Mouse (Mus musculus) adrenal gland, postnatal 4 days (tissue): ENCODE data around the gene Atoh8. TPM values are rescaled to one million over a fixed set of nuclear protein-coding genes. Genes with fewer than 3 reads are reported as not detected.

Experiments used
- DNase-seq, 2 experiments: peaks; one replicate each; pipeline ENCODE4 v3.0.0; 2021 to 2022; ENCODE audit warnings: low spot score in 2 of 2, mixed read lengths in 2 of 2
- total RNA-seq, 2 experiments: library from RNA; stranded (reverse); gene quantifications; 2 replicates each; pipeline ENCODE4 v1.2.3; 2021

The Atoh8 gene
- total RNA-seq, 2 experiments from 2014 or later = 3.8 to 4.1 TPM

DNA sequence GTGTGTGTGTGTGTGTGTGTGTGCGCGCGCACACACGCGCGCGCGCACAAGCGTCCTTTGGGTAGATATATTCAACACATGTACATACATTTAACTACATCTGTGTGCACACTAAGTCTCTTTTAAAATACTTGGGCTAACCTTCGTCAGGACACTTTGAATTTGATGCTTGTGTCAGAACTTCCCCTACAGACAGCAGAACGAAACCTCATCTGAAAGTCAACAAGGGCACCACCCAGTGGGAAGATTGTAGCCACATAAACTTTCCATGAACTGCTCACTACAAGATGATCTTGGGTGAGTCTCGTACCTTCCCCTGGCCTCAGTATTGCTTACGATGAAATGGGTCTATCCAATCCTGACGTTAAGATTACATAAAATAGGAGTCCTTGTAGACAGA, 3.0 kb downstream of the Atoh8 start:
- DNase-seq = no peak

DNA sequence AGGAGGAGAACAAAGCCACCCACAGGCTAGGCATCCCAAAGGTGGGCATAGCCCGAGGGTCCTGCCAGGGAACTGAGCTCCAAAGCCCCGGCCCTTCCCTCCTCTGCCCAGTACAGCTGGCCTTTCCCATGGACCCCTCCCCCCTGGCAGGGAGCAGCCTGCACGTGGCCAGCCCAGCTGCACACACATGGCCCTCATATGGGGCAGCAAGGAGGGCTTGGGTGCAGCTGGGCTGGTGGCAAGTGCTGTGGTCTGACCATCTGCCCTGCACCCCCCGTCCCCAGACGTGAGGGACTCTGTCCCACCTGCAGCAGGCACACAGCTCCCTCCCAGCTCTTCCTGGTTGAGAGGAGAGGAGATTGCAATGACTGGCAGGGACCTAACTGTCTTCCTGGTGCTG, 4.5 kb downstream of the Atoh8 start:
- no peak for DNase-seq

DNA sequence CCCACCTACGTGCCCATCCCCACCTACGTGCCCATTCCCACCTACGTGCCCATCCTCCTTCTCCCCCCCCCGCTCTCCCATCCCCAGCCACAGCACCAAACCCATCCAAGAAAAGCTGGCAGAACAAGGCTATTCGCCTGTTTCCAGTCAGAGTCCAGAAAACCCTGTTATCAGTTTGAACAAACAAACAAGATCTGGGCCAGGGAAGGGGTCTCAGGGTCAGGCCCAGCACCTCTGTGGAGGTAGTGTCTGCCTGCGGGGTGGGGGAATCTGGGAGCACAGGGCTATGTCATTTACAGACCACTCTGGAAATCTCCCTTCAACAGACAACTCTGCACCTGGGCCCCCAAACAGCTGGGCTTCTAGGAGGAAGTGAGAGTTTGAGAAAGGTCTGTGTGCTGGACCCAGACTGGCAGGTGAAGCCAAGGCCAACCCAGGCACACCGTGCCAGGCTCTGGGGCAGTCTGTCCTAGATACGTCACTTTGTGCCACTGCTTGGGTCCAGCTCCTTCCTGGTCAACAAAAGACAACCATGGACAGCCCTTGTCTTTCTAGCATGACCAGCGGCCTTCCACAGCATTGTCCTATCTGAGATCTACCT, 7.6 kb downstream of the Atoh8 start:
- DNase-seq = no peak

DNA sequence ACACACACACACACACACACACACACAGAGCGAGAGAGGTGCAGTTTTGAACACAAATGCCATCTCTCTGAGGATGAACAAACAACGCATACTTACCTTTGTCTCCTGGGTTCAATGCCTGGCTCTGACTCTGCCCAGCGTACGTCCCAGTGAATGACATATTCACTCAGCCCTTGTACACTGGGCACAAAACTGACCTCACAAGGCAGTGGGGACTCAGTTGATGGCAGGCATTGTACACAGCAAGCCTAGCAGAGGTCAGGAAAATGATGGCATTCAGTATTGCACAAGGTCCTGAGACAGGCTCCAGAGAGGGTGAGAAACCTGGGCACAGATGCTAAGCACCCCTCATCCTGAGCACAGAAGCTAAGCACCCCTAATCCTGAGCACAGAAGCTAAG, 8.4 kb downstream of the Atoh8 start:
- no peak for DNase-seq

DNA sequence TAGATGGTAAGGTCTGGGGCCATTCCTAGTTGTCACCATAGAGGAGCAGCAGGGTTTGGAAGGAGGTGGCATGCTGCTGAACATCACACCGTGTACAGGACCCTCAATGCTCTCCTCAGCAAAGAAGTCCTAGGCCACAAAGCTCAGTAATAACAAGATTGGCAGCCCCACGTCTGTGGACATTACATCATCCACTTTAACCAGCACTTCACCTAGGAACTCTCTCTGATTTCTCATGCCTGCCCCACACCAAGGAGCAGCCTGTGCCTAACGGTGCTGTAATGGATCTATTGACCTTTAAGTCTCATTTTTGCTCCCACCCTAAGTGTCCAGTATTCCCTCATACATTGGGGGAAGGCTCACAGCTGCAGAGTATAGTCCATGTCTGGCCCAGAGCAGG, 9.7 kb downstream of the Atoh8 start:
- no peak for DNase-seq

DNA sequence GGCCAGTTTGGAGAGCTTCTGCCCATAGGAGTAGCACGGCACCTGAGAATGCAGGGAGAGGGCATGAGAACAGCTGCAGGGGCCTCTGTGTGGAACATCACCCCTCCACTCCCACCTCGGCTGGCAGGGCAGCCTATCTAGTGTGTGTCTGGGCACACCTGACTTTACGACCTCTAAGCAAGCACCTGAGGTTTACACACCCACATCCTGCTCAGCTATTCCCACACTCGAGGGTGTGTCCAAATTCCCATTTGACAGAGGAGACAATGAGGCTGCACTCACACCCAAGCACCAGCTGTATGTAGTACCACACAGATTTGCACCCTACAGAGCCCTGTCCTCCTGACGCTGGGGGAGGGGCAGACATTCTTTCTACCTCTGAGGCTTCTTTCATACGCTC, 11.5 kb downstream of the Atoh8 start:
- DNase-seq = no peak

DNA sequence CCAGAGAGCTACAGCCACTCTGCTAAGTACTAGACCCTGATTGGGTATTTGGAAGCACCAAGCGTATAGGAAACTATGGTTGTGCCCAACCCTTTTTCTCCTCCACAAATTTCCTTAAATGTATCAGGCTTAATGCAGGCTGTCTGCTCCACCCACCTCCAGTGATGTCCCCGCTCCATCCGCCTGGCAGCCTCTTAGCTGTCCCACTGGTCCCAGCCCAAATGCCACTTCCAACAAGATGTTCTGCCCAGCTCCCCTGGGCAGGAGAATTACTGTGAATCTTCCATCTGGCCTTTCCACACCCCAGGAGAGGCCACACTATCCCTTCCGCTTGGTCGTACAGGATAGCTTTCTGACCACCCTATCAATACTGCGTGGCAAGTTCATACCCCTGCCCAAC, 12.5 kb downstream of the Atoh8 start:
- DNase-seq = no peak

DNA sequence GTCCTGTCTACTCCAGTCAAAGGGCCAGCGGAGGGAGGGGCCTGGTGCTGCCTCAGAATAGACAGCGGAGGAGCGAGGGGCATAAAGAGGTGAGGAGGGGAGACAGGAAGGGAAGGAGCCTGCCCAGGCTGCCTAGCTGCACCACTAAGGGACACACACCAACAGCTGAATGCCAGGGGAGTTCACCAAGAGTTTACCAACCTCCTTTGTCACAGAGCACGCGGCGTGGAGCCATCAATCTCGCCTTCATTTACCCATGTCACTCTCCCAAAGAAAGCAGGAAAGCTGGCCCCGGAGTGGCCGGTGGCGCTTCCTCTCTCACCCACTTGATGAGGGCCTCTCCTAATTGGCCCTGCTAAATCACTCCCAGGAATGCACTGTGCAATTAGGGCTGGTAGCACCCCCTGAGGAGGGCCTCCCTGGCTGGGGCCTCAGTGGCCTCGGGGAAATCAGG, 13.1 kb downstream of the Atoh8 start:
- no peak for DNase-seq

DNA sequence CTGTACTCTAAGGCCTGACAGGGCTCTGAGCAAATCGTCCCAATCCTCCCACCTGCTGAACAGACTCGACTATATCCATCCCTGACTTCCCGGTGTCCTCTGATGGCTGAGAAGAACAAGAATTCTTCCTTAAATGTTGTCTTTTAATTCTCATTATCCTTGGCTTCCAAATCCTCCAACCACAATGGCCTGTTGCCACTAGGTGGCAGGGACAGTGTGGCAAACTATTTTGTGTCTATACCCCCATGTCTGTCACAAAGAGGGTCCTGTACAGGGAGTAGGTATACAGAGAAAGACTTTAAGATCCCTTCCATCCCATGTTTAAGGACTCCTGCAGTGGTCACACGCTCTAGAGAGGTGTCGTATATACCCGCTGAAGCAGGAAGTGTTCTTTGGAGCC, 14.1 kb downstream of the Atoh8 start:
- no peak for DNase-seq

DNA sequence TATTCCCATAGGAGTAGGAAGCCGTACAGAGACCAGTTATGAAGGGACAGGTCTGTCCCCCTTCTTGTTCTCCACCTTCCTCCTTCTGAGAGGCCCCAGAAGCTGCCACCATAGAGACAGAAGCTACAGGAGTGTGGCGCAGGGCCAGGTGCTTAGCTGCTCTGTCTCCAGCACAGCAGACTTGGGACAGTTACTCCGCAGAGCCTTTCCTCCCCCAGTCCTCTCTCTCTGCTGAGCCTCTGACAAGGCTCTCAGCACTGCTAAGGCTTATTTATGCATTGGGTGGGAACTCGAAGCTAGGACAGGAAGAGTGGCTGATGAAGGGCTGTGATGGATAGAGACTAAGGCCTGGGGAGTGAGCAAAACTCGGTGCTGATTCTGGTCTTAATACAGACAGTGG, 15.8 kb downstream of the Atoh8 start:
- no peak for DNase-seq

DNA sequence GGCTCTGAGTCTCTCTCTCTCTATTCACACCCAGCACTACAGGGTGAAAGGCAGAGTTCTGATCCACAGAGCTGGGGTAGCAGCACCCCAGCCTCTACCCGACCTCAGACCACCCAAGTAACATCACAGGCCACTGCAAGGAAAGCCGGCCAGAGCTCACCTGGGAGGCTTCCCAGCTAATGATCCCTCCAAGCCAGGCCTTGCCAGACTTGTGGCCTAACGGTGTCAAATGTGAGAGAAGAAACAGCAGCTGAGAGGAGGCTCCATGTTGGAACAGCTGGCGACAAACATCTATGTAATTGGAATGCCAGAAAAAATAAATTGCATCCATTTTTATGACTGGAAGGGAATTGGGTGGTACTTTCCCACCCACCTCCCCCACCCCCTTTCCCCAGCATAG, 17.1 kb downstream of the Atoh8 start:
- DNase-seq = no peak

DNA sequence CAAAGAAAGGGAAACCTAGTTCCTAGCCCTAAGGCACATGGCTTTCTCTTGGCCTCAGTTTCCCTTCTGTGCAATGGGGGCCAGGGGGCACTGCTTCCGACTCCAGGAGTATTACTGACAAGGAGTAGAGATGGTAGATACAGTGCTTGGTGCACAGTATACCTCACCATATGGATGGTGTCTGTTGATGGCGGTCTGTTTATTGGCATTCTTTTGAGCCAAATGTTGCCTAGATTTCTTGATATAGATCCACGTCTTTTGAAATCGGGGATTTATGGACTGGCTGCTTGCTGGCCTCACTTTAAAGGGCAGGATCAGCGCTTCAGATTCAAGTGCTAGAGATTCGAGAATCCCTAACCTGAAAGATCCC, 18.0 kb downstream of the Atoh8 start:
- DNase-seq = no peak

DNA sequence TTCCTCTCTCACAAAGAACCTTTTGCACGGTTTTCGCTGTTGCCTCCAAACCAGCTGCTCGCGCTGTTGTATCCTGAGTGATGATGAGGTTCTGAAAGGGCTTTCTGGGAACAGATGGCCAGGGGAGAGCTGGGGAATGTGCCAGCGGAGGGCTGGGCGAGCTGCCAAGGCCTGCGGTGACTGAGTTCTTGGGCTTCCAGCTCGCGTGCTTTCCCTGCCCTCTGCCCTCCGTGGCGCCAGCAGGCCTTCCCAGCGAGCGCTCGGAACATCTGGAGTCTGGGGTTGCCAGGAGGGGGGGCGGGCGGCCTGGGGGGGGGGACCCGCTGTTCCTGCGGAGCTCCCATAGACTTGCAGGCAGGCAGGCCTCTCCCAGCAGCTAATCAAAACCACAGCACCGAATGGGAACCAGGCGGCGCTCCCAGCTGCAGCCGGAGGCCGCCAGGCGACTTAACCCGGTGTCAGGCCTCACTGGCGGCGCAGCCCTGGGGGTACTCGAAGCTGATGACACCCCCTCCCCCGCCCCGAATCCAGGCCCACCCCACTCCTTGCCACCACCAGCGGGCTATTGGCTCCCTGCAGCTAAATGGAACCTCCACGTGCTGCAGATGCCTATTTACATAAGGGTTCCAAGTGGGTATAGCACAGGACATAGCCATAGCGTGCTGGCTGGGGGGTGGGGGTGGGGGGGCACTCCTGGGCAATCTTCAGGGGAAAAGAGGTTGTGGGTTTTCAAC, 18.5 kb downstream of the Atoh8 start:
- DNase-seq = peak; percentile 92 to 95

DNA sequence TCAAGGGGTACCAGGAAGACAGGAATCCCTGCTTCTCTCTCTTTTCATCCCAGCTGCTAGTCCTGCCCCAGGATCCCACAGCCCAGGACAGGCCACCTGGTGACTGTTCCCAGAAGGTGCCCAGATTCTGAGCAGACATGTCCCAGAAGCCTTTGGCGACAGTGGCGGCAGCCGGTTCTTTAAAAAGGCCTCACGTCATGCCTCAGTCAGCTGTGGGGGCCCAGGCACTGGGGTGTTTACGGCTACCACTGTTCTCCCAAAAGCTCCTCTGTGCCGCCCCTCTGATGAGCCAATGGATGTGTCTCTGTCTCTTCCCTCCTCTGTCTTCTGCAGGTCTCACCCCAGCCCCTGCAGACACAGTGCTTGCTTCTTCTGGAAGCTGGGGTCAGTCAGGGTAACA, 19.8 kb downstream of the Atoh8 start:
- no peak for DNase-seq

DNA sequence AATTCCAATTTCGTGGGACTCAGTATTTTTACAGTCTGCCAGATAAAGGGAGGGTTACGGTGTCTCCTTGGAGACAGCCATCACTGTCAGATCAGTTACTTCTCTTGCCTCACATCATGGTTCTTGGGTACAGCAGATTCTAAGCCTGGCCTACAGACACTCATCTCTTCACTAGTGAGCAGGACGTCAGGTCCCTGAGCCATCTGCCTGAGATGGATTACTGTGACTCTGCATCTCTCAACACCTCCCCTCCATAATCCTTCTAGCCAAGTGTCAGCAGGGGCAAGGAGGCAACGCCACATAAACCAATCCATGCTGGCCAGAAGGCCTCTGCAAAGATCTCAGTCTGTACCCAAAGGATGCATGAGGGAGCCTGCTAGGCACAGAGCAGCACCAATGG, 24.0 kb downstream of the Atoh8 start:
- no peak for DNase-seq

DNA sequence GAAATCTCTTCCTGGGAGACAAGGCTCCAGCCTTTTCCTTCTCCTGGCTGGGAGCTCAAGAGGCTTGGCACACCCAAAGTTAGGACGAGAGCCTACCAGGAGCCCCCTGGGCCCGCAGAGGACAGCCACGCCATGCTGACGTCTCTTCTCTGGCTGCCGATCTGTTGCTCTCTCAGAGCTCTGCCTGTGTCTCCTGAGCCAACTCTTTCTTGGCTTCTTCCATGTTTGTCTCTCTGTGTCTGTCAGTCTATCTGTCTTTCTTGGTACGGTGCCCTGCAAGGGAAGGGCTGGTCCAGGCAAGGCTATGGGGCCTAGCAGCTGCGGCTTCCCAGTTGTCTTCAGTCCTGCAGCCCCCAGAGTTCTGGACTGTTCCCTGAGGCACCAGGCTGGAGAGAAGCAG, 24.6 kb downstream of the Atoh8 start:
- DNase-seq = no peak

DNA sequence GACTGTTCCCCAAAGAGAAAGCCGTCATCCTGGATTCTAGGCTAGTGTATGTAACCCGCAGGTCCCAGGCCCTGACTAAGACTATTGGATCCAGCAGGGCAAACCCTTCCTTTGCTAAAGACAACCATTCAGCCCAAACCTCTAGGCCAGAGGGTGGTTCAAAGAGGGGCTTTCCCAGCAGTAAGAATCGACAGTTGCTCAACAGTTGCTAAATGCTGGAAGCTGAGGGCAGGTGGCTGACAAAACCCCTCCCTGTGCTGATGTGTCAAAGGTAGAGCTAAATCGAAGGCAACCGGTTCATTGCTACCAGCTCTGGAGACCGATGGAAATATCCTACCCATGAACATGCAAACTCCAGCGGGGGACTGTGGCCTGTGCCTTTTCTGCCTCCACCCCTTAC, 25.6 kb downstream of the Atoh8 start:
- no peak for DNase-seq

DNA sequence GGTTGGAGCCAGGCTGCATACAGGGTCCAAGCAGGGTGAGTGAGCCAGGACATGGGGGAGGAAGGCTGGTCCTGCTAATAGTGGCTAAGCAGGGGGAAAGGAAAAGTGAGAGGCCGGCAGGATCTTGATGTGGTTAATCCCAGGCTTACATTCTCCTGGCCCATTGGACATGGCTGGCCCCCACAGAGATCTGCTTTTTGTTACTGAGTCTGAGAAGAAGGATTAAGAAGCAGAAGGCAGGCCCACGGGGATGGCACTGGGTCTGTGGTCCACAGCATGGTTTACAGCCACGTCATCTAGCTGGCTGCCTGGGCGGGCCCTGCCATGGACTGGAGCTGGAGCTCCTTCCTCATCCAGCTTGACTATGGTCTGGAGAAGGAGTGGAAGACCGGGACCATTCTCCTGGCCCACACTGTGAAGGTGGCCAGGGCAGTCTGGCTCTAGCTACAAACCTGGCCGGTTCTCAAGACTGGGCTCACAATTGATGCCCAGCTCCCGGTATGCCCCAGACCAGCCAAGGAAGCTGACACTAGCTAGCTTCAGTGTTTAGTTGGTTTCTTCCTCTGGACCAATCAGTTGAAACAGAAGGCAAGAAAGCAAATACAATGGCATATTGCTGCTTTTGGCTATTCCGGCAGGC, 26.9 kb downstream of the Atoh8 start:
- no peak for DNase-seq

DNA sequence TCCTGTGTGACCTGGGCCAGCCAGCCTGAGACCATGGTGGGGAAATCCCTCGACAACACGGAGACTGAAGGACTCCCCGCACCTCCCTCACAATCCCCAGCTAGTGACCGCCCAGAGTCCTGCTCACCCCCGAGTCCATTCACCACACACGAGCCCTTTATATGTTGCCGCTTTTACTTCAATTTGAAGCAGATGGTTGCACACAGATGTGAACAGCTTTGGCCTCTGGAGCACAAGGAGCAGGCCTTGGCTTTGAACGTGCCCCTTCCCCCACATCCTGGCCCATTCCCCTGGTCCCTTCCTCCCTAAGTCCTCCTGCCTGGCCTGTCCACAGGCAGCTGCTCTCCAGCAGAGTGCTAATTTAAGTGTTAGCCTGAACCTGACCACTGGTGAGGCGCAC, 29.4 kb downstream of the Atoh8 start:
- DNase-seq = no peak

DNA sequence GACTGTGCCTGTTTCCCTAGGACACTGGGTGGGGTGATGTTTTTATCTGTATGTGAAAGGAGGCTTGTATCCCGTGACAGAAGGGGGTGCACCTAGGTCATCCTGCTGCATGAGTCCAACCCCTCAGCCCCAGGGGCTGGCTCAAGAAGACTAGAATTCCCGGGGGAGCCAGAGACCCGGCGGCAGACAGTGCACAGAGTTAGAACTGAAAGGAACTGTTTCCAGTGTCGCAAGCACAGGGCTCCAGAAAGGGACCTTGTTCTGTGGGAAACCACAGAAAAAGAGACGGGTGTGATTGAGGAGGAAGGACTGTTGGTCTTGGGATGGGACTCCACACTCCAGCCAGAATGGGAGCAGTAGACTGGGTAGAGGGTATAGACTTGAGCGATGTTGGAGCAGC, 30.5 kb downstream of the Atoh8 start:
- DNase-seq = no peak

DNA sequence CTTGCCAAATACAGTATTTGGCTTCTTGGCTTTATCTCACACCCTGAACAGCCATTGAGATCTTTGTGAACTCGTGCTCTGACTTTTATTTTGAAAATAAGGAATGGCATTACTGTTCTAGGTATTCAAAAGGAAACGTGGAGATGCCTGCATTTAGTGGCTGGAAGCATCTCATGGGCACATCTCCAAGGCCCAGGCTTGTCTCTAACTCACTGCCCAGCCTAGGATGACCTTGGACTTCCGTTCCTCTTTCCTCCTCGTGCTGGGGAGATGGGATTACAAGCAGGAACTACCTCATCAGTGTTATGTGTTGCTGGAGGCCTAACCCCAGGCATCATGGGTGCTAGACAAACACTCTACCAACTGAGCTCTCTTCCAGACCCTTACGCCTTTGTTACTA, 32.1 kb downstream of the Atoh8 start:
- no peak for DNase-seq

DNA sequence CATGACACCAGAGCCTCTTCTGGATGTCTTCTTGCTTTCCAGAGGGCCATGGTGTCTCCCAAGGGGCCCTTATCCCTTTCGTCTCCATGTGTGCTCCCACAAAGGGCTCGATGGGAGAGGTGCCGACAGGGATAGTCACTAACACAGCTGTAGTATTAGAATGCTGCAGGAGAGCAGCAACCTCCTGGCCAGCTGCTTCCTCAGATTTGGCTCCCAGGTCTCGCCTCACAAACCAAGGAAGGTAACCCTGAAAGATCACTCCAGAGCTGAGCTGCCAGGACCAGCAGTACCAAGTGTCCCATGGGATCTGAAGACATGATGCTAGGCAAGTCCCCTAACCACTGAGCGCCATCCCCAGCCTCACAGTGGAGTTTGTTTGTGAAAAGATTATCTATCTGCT, 32.6 kb downstream of the Atoh8 start:
- no peak for DNase-seq
